Mouse (Mus musculus) frontal cortex, postnatal 36 days (tissue): ENCODE data around the gene Exosc8.

Experiments
- DNase-seq, 2 experiments: peaks; one replicate each; pipeline ENCODE4 v3.0.0; 2022; ENCODE audit warnings: low spot score in 2 of 2

Exosc8 gene

DNA sequence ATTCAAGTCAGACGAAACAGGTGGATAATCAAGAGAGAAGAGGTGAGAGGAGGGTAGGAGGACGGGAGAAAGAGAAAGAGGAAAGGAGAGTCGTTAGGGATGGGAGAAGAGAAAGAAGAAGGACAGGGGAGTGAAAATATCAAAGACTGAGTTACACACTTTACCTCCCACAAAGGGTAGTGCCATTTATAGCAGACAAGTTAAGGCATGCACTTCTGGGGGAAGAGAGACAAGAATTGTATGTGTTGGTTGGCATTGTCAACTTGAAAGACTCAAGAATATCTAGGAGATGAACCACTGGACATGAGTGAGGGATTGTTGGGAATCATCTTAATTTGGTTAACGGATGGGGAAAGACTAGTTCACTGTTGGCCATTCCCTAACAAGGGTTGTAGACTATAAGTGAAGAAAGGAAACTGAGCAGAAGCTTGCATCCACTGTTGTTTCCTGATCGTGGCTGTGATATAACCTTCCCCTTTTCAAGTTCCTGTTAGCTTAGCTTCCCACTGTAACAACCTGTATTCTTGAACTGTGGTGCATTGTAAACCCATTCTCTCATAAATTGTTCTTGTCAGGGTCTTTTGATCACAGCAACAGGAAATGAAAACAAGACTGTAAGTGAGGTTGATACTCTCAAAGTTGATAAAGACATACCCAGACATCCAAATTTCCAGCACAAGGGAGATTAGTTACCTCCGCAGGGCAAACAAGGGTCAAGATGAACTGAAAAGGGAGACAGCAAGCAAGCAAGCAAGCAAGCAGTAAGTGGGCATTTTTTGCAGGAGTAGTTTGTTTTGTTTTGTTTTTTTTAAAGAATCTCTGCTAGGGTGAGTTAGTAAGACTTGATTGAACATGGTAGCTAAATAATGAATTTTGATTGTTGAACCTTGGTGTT lies 53.6 kb downstream of the Exosc8 start:
- no peak for DNase-seq
